Mouse (Mus musculus): Measurements from ENCODE around the gene Gm13691.
"Not testable (repeated sequence)": the region's sequence is repeated elsewhere in the genome, so short reads cannot be mapped to it uniquely, and the experiment has no call there.

Gene Gm13691

DNA sequence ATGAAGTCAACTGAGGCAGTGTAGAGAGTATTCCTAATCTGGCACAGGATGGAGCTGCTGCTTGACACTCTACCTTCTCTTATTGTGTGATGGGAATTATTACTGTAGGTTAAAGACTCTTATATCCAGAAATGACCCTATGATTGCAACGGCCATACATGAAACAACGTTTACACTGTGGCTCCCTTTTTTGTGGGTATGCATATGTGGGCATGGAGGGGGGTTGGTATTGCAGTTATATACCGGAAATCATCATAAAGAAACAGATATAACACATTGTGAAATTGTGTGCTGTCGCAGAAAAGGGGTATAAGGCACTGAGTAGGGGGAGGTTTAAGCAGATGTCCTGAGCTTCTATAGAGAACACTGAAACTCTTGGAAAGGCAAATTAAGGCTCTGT is 45.6 kb downstream of the Gm13691 start:
- DNase-seq (ENCODE audit: low spot score): no peak

DNA sequence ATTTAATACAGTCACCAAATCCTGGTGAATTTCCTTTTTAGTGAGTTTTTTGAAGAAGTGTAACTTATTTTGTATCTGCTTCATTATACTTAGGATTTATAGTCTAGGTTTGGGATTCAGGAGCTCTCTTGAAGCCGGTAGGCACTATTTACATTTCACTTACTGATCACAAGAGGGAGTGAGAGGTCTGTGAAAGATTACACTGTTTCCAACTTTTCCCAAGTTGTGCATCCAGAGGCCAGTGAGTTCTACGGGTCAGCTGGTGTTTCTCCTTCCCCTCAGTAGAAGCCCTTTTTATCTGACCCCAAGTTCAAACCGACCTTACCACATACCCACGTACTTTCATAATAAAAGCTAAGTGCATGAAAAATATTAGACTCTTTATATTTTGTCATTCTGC is 47.0 kb downstream of the Gm13691 start:
- no peak for DNase-seq (ENCODE audit: low spot score)

DNA sequence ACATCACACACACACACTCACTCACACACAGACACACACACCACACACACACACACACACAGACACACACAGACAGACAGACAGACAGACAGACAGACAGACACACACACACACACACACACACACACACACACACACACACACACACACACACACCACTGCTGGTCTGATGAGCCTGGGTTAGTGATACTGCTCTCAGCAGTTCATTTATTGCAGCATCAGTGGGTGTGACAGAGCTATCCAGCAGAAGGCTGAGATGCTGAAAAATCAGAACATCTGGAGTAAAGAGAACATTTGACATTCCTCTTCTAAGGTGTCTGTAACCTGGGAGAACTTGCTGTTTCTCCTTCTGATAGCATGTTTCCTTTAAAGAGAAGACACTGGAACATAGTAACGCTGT is 47.6 kb downstream of the Gm13691 start:
- DNase-seq (ENCODE audit: low spot score): not testable (repeated sequence)

DNA sequence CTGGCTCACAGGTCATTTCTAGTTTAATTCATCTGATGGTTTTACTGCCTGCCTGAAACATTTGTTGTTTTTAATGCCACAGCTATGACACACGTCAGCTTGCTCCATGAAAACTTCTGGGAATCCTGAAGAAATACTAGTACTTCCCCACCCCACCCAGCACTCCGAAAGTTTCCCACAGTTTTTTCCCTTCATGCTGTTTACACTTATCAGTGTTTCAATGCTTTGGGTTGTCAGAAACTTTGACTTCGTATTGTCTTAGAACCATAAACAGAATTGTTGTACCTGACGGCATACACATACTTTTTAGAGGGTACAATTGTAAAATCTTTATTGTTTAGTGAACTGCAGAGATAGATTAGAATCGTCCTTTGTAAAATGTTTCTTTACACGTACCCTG is 48.9 kb downstream of the Gm13691 start:
- no peak for DNase-seq (ENCODE audit: low spot score)

Measured in ovary, postnatal 14 days (tissue).